Mouse (Mus musculus) CD4-positive, CD25-positive, alpha-beta regulatory T cell, adult 4 months (primary cell): ENCODE measurements around the gene Tomm22. TPM values are rescaled to one million over a fixed set of nuclear protein-coding genes. Genes with fewer than 3 reads are reported as not detected.

ENCODE experiments used
- polyA plus RNA-seq, 2 experiments: library from polyadenylated mRNA; unstranded; fragments of 100-300 nt; shearing (Covaris generic); gene quantifications; one replicate each; pipeline ENCODE4 v1.2.1; 2017

Gene Tomm22
- polyA plus RNA-seq, 2 experiments from 2014 or later: 183 to 185 TPM

Other genes starting within 250 kb of the Tomm22 start
- gene Csnk1e, start 215.3 kb upstream of the Tomm22 start, polyA plus RNA-seq: 1 to 10 TPM; 3.1 to 6.2 TPM
- gene Kcnj4, start 165.6 kb upstream of the Tomm22 start, polyA plus RNA-seq: not detected
- not detected for gene Kdelr3, start 154.4 kb upstream of the Tomm22 start, polyA plus RNA-seq
- 10 to 100 TPM; 28.9 to 39.9 TPM for gene Ddx17, start 124.1 kb upstream of the Tomm22 start, polyA plus RNA-seq
- not detected for gene Dmc1, start 65.8 kb upstream of the Tomm22 start, polyA plus RNA-seq
- gene Fam227a, start 11.9 kb upstream of the Tomm22 start, polyA plus RNA-seq: under 1 TPM; 0.15 to 0.50 TPM
- 10 to 100 TPM; 16.1 to 16.3 TPM for gene Cby1, start 11.7 kb upstream of the Tomm22 start, polyA plus RNA-seq
- 1 to 10 TPM; 4.2 to 6.8 TPM for gene Josd1, start 17.1 kb downstream of the Tomm22 start, polyA plus RNA-seq
- 10 to 100 TPM; 21.0 to 21.6 TPM for gene Gtpbp1, start 20.0 kb downstream of the Tomm22 start, polyA plus RNA-seq
- 10 to 100 TPM; 12.8 to 20.2 TPM for gene Sun2, start 71.7 kb downstream of the Tomm22 start, polyA plus RNA-seq
- gene Dnal4, start 107.0 kb downstream of the Tomm22 start, polyA plus RNA-seq: 10 to 100 TPM in 1 of 2 experiments, 1 to 10 TPM in 1; 6.9 to 10.4 TPM
- under 1 TPM in 1 of 2 experiments, not detected in 1; 0.42 TPM for gene Nptxr, start 133.9 kb downstream of the Tomm22 start, polyA plus RNA-seq
- not detected for gene Npcd, start 163.4 kb downstream of the Tomm22 start, polyA plus RNA-seq
- 10 to 100 TPM in 1 of 2 experiments, 1 to 10 TPM in 1; 9.2 to 14.5 TPM for gene Cbx6, start 163.8 kb downstream of the Tomm22 start, polyA plus RNA-seq
- 100 to 1,000 TPM; 560 to 705 TPM for gene Apobec3, start 220.8 kb downstream of the Tomm22 start, polyA plus RNA-seq